Mouse (Mus musculus) kidney, adult 2 months (tissue): ENCODE results near the gene Pex10.

Experiments used
- CTCF ChIP-seq: fragments of 200-500 bp; conservative IDR thresholded peaks from 2 replicates; pipeline ENCODE4 v1.5.1; 2011; ENCODE audit warnings: low read depth, mild to moderate bottlenecking, control low read depth, low read length, moderate library complexity, mixed read lengths; ENCODE audit not compliant: insufficient read depth, insufficient read length
- POLR2A ChIP-seq: fragments of 200-500 bp; IDR thresholded peaks from one replicate; pipeline ENCODE4 v1.6.1; 2011; ENCODE audit warnings: low read depth, low read length, control low read depth

DNA sequence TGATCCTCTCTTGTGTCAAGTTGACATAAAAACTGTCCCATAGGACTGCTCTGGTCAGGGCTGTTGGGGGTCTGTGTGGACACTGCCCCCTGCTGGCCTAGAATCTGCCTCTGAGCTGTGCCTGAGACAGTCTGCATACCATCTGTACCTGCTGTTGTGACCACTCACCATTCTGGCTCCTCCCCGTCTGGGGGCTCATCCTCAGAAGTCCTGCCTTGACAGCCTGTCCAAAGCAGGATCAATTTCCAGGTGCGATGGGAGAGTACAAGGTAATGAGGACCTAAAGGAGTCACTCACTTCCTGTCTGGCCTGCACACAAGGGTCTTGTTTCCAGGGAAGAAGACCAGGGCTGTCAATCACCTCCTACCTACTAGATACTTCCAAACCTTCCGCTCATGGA lies 27.7 kb downstream of the Pex10 start:
- TF ChIP-seq CTCF (peak; percentile 70), POLR2A (no peak)
